Mouse (Mus musculus): ENCODE measurements around the gene Itpr1.

Itpr1 gene

DNA sequence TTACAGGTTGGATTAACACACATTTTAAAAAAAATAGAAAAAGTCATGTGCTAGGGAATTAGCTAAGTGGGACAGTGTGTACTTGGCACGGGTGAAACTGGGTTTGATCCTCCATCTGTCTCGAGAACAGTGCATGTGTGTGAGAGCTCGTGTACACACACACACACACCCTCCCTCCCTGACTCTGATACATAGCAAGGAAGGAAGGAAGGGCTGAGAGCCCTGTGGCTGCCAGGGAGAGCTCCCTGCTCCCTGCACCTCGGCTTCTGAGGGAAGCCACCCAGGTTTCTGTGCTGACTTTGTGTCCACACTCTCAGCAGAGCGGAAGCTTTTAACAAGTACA, 244.1 kb downstream of the Itpr1 start:
- in situ Hi-C loops (cut with MboI, MseI), result no loop called here

- in situ Hi-C loops (cut with MboI, MseI), result no loop called here
These were observed 244.8 kb downstream of the Itpr1 start for GRCm38 (mm10) chr6:108457516-108458181.

- in situ Hi-C loops (cut with MboI, MseI), result no loop called here
These were observed 245.3 kb downstream of the Itpr1 start for GRCm38 (mm10) chr6:108458182-108458571.

DNA sequence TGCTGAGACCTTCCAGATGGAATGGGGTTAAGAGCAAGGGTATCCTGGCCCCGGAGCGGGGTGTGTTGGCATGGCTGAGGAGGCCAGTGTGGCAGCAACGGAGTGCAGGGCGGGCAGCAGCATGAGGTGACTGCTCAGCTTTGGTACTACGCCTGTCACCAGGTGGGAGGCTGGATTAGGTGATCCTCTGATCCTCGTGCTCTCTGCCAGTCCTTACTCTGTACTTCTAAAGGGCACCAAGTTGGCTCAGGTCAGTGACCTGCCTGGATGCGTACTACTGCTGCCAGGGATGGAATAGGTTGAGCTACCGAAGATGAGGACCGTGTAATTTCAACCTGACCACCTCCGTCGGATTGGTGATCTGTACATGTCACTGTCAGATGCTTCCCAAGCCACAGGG, 245.9 kb downstream of the Itpr1 start:
- in situ Hi-C loops (cut with MboI, MseI), result no loop called here

- in situ Hi-C loops (cut with MboI, MseI), result no loop called here
These were observed 251.5 kb downstream of the Itpr1 start for GRCm38 (mm10) chr6:108464308-108464979.

GRCm38 (mm10) chr6:108465159-108465558, 252.3 kb downstream of the Itpr1 start:
- in situ Hi-C loops (cut with MboI, MseI), result no loop called here

DNA sequence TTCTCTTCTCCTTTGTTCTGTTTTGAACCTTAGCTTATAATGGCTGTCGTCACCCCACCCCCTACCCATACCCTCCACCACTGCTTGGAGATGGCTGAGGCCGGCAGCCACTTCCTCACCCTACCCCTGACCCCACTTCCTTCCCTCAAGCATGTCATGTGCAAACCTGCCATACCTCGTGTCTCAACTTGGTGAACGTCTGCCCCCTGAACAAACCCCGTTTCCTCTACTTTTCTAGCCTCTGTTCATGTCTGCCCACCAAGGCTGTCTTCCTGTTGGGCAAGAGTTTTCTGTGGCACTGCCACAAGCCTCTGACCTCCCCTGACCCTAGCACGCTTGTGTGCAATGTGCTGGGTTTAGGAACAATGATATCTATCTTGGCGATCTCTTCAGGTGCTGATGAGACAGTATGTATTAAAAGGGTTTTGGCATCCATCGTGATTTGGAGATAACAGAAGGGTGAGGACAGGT, 253.2 kb downstream of the Itpr1 start:
- in situ Hi-C loops (cut with MboI, MseI), result no loop called here

DNA sequence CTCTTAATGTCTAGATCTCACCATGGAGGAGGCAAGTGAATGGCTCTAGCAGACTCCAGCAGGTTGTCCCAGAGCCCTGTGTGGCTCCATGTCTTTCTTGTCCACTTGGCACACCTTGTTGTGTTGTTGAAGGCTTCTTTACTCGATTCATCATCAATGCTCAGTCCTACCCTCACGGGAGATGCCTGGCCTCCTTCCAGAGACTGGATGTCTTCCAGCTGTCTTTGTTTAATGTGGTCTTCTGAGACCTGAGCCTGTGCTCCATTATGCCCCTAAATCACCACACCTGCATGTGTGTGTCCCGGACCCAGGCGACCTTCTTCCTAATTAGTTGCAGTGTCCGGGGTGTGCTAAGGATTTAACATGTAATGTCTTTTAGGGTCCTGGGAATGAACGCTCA, 254.7 kb downstream of the Itpr1 start:
- in situ Hi-C loops (cut with MboI, MseI), result no loop called here

DNA sequence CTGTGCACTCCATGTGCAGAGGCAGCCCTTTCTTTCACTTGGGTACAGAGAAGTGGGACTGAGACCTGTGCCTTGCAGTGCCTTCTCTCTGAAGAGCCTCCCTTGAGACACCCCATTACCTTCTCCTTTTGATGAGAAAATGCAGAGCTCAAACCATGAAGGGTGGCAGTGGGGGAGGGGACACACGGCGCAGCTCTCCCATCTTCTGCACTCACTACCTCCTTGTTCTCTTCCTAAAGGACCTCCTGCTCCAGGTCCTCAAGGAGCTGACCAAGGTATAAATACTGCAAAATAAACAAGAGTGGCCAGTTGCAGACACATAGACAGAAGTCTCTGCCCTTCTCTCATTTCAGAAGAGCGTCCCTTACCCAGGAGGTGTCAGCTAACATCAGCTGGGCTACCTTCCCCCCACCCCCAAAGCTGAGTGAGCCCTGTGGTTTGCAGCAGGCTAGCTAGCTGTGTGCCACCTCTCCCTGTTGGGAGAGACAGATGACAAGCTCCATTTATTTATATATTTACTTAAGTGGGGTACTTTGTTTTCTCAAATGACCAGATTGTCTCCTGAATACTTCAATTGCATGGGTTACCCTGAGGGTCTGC, 255.4 kb downstream of the Itpr1 start:
- in situ Hi-C loops (cut with MboI, MseI), result no loop called here

DNA sequence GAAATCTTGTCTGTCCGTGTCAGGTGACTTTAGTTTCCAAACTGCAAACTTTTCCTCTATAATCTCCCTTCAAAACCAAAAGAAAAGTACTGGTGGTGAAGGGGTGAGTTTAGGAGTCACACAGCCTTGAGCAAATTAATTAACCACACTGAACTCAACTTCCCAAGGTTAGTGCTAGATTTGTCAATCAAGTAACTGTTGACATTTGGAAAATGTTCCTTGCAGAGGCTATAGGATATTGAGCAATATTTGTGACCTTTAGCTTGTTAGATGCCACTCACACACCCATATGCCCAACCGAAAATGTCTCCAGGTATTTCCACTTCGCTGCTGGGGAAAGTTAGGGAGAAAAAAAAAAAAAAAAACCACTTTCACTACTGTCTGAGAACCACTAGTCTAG, 259.0 kb downstream of the Itpr1 start:
- in situ Hi-C loops (cut with MboI, MseI), result no loop called here

GRCm38 (mm10) chr6:108472748-108473147, 259.9 kb downstream of the Itpr1 start:
- in situ Hi-C loops (cut with MboI, MseI), result no loop called here

GRCm38 (mm10) chr6:108476797-108477235, 263.9 kb downstream of the Itpr1 start:
- in situ Hi-C loops (cut with MboI, MseI), result no loop called here

- in situ Hi-C loops (cut with MboI, MseI), result no loop called here
These were observed 264.7 kb downstream of the Itpr1 start for GRCm38 (mm10) chr6:108477602-108478001.

GRCm38 (mm10) chr6:108481190-108481589, 268.3 kb downstream of the Itpr1 start:
- in situ Hi-C loops (cut with MboI, MseI), result no loop called here

GRCm38 (mm10) chr6:108482464-108482863, 269.6 kb downstream of the Itpr1 start:
- in situ Hi-C loops (cut with MboI, MseI), result no loop called here

GRCm38 (mm10) chr6:108486212-108486992, 273.5 kb downstream of the Itpr1 start:
- in situ Hi-C loops (cut with MboI, MseI), result no loop called here

DNA sequence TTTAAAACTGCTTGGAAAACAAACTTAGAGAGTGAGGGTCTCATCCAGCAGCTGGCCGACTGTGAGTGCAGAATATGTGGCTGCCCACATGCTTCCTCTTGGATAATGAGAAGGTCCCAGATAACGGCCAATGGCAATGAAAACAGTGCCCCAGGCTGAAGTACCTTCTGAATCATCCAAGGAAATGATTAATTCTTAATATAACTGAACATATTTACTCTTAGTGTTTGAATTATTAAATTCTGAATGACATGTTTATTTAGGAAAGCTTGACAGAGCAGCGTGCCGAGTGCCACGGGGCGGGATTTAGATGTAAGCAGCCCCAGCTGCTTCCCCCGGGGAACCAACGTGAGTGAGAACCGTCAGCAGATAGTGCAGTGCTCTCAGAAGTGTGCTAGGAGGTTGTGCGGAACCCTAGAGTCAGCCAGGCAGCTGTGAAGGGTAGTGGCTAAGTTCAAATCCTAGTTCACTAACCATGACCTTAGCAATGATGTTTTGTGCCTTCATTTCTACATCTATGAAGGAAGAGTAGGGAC, 274.5 kb downstream of the Itpr1 start:
- in situ Hi-C loops (cut with MboI, MseI), result no loop called here

- in situ Hi-C loops (cut with MboI, MseI), result no loop called here
These were observed 275.4 kb downstream of the Itpr1 start for GRCm38 (mm10) chr6:108488250-108488649.

DNA sequence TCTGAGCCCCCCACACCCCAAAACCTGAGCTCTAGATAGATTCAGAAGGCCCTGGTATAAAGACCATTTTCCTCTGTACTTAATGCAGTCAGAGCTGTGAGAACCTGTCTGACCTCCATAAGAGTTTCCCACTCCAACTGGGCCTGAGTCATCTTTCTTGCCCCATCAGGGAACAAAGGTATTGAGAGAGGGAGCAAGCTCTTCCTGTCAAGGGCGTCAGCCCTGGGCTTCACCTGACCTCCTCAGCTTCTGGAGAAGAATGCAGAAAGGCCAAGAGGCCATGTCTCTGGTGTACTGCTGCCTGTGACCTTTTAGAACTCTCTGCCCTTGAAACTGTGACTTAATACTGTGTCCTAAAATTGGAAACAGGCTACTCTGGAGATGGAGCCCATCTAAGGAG, 279.1 kb downstream of the Itpr1 start:
- in situ Hi-C loops (cut with MboI, MseI), result no loop called here

DNA sequence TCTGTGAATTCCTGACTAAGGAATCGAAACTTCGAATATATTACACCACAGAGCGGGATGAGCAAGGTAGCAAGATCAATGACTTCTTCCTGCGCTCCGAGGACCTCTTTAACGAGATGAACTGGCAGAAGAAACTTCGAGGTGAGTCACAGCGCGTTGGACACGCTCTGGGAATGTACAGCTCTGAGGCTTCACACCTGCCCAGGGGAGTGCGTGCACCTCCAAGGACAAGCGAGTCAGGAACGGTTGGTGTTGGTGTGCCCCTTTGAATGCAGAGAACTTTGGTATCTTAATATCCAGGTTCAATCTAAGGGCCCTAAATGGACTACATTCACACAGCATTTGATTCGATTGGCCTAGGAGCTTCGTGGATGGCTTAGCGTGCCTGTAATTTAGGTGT, 280.9 kb downstream of the Itpr1 start:
- in situ Hi-C loops (cut with MboI, MseI), result no loop called here

DNA sequence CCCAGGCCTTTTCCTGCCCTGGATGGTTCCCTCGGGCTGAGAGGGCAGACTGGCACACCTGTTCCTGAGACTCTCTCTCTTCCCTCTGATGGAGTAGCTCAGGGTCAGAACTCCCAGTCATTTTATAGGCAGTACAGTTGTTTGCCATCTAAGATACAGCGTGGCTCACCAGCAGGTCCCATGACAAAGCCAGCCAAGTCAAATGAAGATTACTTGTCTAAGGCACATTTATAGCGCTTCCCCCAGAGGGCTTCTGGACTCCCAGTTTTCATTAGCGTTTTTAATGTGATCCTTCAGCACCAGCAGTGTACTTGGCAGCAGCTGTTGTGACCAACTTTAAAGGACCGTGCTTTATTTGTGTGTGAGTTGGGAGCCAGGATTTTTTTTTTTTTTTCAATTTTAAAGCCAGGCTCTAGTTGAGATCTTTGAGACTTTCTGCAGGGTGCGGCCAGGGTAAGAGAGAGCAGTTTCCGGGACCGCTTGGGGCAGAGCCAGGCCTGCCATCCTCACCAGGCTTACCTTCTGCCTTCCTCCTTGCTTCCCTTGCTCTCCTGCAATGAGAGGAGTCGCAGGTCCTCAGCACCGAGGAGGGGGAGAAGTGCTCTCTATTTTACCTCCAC, 281.4 kb downstream of the Itpr1 start:
- in situ Hi-C loops (cut with MboI, MseI), result no loop called here
